Mouse (Mus musculus) ES-E14 (cell line): ENCODE results near the gene Ranbp6. TPM values are rescaled to one million over a fixed set of nuclear protein-coding genes. Genes with fewer than 3 reads are reported as not detected.

Experiments
- DNase-seq: peaks from one replicate; pipeline ENCODE4 v3.0.0-alpha.2; 2013; ENCODE audit warnings: low read depth, low spot score
- H3K27ac ChIP-seq: 2 replicates; pipeline ENCODE4 v1.5.1; 2012; ENCODE audit warnings: low read depth, mild to moderate bottlenecking, low read length, moderate library complexity, mixed read lengths; ENCODE audit not compliant: poor library complexity, insufficient read depth, severe bottlenecking
- H3K36me3 ChIP-seq: 2 replicates; pipeline ENCODE4 v1.6.1; 2012; ENCODE audit warnings: mild to moderate bottlenecking, low read length, moderate library complexity, mixed read lengths; ENCODE audit not compliant: control insufficient read depth, poor library complexity, insufficient read depth, severe bottlenecking
- H3K4me1 ChIP-seq, 2 experiments: fragments of 150-350 bp in 1 of 2; sonication (generic) in 1 of 2; 2 replicates each; pipeline ENCODE4 v1.6.1; 2012; ENCODE audit warnings: low read length in 2 of 2, mild to moderate bottlenecking in 1 of 2, mixed read lengths in 1 of 2; ENCODE audit not compliant: control insufficient read depth in 2 of 2, insufficient read depth in 2 of 2, poor library complexity in 1 of 2
- H3K4me3 ChIP-seq, 2 experiments: fragments of 150-350 bp in 1 of 2; sonication (generic) in 1 of 2; 2 replicates each; pipeline ENCODE4 v1.5.1; 2012; ENCODE audit warnings: low read length in 2 of 2, low read depth in 1 of 2, mild to moderate bottlenecking in 1 of 2, mixed read lengths in 1 of 2; ENCODE audit not compliant: insufficient read depth in 1 of 2, poor library complexity in 1 of 2, severe bottlenecking in 1 of 2
- H3K9ac ChIP-seq: 2 replicates; pipeline ENCODE4 v1.6.1; 2012; ENCODE audit warnings: low read depth, mild to moderate bottlenecking, low read length, mixed read lengths; ENCODE audit not compliant: poor library complexity, insufficient read depth, severe bottlenecking
- H3K9me3 ChIP-seq: fragments of 150-350 bp; sonication (generic); 2 replicates; pipeline ENCODE4 v1.6.1; 2012; ENCODE audit warnings: low read depth, mild to moderate bottlenecking, low read length; ENCODE audit not compliant: control insufficient read depth, insufficient read depth
- CHD2 ChIP-seq: IDR thresholded peaks from 2 replicates; pipeline ENCODE4 v1.6.1; 2014; ENCODE audit warnings: mild to moderate bottlenecking, low read depth, low read length, inconsistent platforms
- HCFC1 ChIP-seq: IDR thresholded peaks from 2 replicates; pipeline ENCODE4 v1.6.1; 2012; ENCODE audit warnings: low read length, inconsistent platforms, borderline replicate concordance; ENCODE audit not compliant: insufficient read depth
- MAFK ChIP-seq: IDR thresholded peaks from 2 replicates; pipeline ENCODE4 v1.6.1; 2014; ENCODE audit warnings: mild to moderate bottlenecking, low read depth, low read length, inconsistent platforms; ENCODE audit not compliant: insufficient read depth
- ZC3H11A ChIP-seq: IDR thresholded peaks from 2 replicates; pipeline ENCODE4 v1.6.1; 2012; ENCODE audit warnings: low read depth, mild to moderate bottlenecking, inconsistent platforms, low read length, borderline replicate concordance
- ZNF384 ChIP-seq: IDR thresholded peaks from 2 replicates; pipeline ENCODE4 v1.6.1; 2012; ENCODE audit warnings: low read depth, low read length, inconsistent platforms
- in situ Hi-C, 2 experiments: fragments of 600-800 bp; cut with MboI; formaldehyde crosslinking; loops; one replicate each; pipeline ENCODE4 v1.15.1; 2025; ENCODE audit warnings: low sequenced_read_pairs in 2 of 2, inconsistent platforms in 1 of 2; ENCODE audit not compliant: unreplicated experiment in 2 of 2
- total RNA-seq: library from RNA; depleted of rRNA; stranded (reverse); fragments of 300-350 nt; gene quantifications from 2 replicates; pipeline ENCODE4 v1.2.3, GENCODE M21; 2012

The Ranbp6 gene
- total RNA-seq, 1 experiment, result 11.3 TPM

DNA sequence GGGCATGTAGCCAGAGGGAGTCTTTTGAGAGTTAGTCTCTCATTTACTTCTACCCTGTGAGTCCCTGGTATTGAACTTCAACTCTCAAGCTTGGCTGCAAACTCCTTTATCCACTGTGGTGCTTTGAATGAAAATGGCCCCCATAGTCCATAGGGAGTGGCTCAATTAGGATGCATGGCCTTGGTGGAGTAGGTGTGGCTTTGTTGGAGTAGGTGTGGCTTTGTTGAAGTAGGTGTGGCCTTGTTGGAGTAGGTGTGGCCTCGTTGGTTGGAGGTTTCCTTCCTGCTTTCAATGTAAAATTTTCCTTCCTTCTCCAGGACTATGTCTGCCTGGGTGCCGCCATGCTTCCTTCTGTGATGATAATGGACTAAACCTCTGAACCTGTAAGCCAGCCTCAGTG lies 18.1 kb upstream of the Ranbp6 start:
- in situ Hi-C loops, result no loop called here
- no peaks in the 10 kb centered on the region for H3K9me3 ChIP-seq
- H3K4me3 ChIP-seq, result peak overlapping the region in 1 of 2 experiments; percentile 59; a peak in 2 of 4 replicates
- peak; percentile 71 for DNase-seq
- no peak overlapping the region for H3K9ac ChIP-seq
- H3K27ac ChIP-seq, result no peak overlapping the region
- peaks cover 0 to 7% of the 10 kb centered on the region in 2 experiments; a peak in 1 of 4 replicates for H3K4me1 ChIP-seq
- no peaks in the 10 kb centered on the region for H3K36me3 ChIP-seq
- TF ChIP-seq ZC3H11A (no peak), CHD2 (no peak), MAFK (no peak), HCFC1 (no peak), ZNF384 (no peak)

DNA sequence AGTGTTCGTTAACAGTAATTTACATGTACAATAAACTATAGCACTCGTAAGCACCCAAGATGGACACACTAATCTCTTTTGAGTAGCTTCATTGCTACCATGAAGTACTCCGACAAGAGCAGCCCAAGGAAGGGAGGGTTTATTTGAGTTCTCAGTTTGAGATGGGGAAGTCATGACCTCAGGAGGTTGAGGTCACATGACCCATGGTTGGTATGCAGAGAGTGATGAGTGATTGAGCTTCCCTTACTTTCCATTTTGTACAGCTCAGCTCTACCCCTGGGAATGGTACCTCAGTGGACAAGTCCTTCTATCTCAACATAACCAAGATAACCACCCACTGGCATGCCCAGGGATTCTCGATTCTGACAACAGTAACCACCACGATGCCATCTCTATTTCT lies 15.8 kb upstream of the Ranbp6 start:
- in situ Hi-C loops, result no loop called here
- no peak for DNase-seq
- Histone ChIP-seq H3K4me3 (no peak overlapping the region), H3K9me3 (no peaks in the 10 kb centered on the region), H3K4me1 (peaks cover 0 to 7% of the 10 kb centered on the region in 2 experiments; a peak in 1 of 4 replicates), H3K27ac (no peak overlapping the region), H3K36me3 (no peaks in the 10 kb centered on the region), H3K9ac (no peak overlapping the region)
- TF ChIP-seq CHD2, result no peak
- TF ChIP-seq ZNF384, result no peak
- TF ChIP-seq MAFK, result no peak

DNA sequence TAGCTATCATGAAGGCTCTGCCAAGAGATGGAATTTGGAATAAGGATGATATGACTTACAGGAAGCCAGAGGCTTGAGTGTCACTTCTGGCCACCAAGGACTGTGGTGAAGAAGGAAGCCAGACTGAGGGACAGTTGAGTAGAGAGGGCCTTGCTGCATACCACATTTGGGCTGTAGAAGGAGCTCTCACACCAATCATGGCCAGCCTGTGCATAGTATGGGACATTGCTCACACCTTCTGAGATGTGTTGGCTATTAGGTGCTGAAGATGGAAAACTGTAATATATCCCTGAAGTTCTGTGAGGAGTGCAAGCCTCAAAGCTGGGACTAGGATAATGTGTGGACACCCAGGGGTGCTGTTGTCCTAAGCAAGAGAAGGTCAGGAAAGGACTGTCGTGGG lies 13.9 kb upstream of the Ranbp6 start:
- Histone ChIP-seq H3K27ac (no peak overlapping the region), H3K4me1 (peaks cover 0 to 7% of the 10 kb centered on the region in 2 experiments; a peak in 1 of 4 replicates), H3K4me3 (no peak overlapping the region), H3K36me3 (no peaks in the 10 kb centered on the region), H3K9me3 (no peaks in the 10 kb centered on the region), H3K9ac (no peak overlapping the region)
- in situ Hi-C loops, result no loop called here
- no peak for DNase-seq
- TF ChIP-seq CHD2 (no peak), ZC3H11A (0 out of 2 replicates have a peak, but pooled peaks have one; percentile 18)

DNA sequence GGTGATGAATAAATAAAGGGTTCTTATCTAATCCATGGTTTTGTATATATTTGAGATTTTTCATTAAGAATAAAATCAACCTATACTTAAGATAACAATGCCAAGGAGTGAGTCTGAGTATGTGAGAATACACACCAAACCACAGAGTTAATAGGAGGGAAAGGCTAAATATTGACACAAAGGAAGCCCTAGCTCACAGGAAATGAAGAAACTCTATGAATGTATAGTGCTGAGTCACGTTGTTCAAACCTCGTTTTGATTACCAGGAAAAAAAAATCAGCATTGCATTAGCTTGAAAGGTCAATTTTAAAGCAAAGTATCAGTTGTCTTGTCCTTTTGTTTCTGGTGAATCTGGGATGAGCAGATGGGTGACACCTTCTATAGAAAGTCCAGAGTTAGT lies 12.2 kb upstream of the Ranbp6 start:
- no peaks in the 10 kb centered on the region for H3K4me1 ChIP-seq
- H3K27ac ChIP-seq, result no peak overlapping the region
- no peaks in the 10 kb centered on the region for H3K36me3 ChIP-seq
- no peak overlapping the region for H3K4me3 ChIP-seq
- no peak overlapping the region for H3K9ac ChIP-seq
- no peak for DNase-seq
- H3K9me3 ChIP-seq, result no peaks in the 10 kb centered on the region
- TF ChIP-seq ZNF384, result no peak
- no peak for TF ChIP-seq CHD2
- no peak for TF ChIP-seq HCFC1
- no peak for TF ChIP-seq ZC3H11A
- no peak for TF ChIP-seq MAFK
- in situ Hi-C loops, result no loop called here

DNA sequence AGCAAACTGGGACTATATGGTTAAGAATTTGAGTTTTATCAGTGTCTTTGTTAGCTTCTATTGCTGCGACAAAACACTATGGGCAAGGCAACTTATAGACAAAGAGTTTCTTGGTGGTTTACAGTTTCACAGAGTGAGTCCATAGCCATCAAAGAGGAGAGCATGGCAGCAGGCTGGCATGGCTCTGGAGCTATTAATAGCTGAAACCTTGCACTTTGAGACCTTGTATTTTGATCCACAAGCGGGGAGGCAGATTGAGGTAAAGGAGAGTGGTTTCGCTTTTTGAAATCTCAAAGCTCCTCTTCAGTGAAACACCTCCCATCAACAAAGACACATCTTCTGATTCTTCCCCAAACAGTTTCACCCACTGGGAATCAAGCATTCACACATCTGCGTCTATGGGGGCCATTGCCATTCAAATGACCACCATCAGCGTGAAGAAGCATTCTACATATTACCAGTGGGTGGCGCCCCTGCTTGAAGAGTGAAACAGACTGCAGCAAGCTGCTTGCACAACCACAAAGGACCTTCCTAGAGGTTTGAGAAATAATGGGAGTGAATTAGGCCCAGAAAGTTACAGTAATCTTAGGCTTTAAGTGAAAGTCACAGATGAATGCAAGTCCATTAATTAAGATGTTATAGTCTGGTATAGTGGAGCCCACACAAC lies 11.4 kb upstream of the Ranbp6 start:
- TF ChIP-seq ZC3H11A, result peak; percentile 64; the same call in 1 of the 2 replicates
- no peak for TF ChIP-seq ZNF384
- no peaks in the 10 kb centered on the region for H3K36me3 ChIP-seq
- in situ Hi-C loops, result no loop called here
- H3K9me3 ChIP-seq, result no peaks in the 10 kb centered on the region
- DNase-seq, result peak; percentile 59
- no peak overlapping the region for H3K4me3 ChIP-seq
- H3K9ac ChIP-seq, result no peak overlapping the region
- no peaks in the 10 kb centered on the region for H3K4me1 ChIP-seq
- H3K27ac ChIP-seq, result no peak overlapping the region
